Mouse (Mus musculus): ENCODE data around the gene Safb2.

GRCm38 (mm10) chr17:56613236-56613844 is 29.0 kb upstream of the Safb2 start, which contains the start of gene Rpl36:
- TF ChIP-seq CTCF (IDR thresholded peaks at IDR 0.05) (no peak; the same call in 1 of the 2 replicates), EP300 (IDR thresholded peaks at IDR 0.05; ENCODE audit: insufficient read depth, low read depth, low read length) (peak; percentile 74; the same call in 1 of the 2 replicates), POLR2A (IDR thresholded peaks at IDR 0.05; ENCODE audit: insufficient read depth, low read depth, low read length) (peak; percentile 91)

Data from heart, adult 2 months (tissue).